Mouse (Mus musculus) kidney, postnatal 10 days (tissue): ENCODE results near the gene Lefty2.
A peak's percentile ranks its signal among the peaks of the same experiment; 100 is the strongest.
"Not testable (repeated sequence)": the region's sequence is repeated elsewhere in the genome, so short reads cannot be mapped to it uniquely, and the experiment has no call there.

Source experiments
- DNase-seq: peaks from one replicate; pipeline ENCODE4 v3.0.0; 2021; ENCODE audit warnings: mixed read lengths

Lefty2 gene

DNA sequence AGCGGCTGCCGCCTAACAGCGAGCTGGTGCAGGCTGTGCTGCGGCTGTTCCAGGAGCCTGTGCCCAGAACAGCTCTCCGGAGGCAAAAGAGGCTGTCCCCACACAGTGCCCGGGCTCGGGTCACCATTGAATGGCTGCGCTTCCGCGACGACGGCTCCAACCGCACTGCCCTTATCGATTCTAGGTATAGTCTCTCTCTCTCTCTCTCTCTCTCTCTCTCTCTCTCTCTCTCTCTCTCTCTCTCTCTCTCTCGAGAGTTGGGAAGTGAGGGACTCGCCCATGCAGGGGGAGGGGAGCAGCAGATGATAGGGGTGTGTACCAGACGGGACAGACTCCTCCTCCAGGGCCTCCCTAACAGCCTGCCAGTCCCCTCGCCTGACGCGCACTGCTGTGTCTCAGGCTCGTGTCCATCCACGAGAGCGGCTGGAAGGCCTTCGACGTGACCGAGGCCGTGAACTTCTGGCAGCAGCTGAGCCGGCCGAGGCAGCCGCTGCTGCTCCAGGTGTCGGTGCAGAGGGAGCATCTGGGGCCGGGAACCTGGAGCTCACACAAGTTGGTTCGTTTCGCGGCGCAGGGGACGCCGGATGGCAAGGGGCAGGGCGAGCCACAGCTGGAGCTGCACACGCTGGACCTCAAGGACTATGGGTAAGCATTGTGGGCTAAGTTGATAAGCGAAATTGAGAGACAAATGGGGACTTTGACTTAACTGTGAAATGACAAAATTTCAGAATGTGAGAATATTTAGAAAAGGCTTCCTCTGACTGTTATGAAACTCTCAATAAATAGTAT is 43.9 kb downstream of the Lefty2 start:
- DNase-seq, result peak; percentile 64

DNA sequence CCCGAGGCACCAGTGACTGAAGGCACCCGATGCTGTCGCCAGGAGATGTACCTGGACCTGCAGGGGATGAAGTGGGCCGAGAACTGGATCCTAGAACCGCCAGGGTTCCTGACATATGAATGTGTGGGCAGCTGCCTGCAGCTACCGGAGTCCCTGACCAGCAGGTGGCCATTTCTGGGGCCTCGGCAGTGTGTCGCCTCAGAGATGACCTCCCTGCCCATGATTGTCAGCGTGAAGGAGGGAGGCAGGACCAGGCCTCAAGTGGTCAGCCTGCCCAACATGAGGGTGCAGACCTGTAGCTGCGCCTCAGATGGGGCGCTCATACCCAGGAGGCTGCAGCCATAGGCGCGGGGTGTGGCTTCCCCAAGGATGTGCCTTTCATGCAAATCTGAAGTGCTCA is 44.7 kb downstream of the Lefty2 start:
- not testable (repeated sequence) for DNase-seq

DNA sequence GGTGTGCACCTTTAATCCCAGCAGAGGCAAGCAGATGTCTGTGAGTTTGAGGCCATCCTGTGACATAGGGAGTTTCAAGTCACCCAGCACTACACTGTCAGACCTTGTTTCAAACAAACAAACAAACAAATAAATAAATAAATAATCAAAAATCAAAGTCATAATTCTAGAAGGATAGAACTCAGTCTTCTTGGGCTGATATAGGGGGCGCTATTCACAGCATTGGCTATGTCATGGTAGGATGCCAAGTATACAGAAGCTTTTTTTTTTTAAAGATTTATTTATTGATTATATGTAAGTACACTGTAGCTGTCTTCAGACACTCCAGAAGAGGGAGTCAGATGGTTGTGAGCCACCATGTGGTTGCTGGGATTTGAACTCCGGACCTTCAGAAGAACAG is 45.9 kb downstream of the Lefty2 start:
- not testable (repeated sequence) for DNase-seq

DNA sequence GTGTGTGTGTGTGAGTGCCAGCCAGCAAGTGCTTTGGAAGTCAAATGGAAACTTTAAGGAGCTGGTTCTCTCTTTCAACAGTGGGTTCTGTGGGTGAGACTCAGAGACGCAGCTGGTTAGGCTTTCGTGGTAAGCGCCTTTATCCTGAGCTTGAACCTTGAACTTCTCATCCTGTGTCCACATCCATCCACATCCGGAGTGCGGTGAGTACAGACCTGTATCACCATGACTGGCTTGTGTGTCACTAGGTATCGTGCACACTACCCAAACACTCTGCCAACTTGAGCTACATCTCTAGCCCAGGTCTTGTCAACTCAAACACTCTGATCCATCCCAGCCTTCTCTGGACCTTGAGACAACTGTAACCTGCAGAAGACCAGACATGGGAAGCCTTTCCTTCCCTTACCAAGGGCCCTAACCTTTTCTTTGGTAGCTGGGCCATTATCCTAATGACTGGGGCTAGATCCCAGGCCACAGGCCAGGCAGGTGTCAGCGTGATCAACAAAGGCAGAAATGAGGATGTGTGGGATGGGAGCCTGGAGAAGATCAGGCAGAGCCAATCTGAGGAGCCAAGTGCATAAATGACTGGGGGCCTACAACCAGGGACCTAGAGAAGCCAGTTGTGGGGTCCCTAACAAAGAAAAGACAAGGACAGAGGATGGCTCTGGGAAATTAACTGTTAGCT is 48.0 kb downstream of the Lefty2 start:
- DNase-seq, result no peak

DNA sequence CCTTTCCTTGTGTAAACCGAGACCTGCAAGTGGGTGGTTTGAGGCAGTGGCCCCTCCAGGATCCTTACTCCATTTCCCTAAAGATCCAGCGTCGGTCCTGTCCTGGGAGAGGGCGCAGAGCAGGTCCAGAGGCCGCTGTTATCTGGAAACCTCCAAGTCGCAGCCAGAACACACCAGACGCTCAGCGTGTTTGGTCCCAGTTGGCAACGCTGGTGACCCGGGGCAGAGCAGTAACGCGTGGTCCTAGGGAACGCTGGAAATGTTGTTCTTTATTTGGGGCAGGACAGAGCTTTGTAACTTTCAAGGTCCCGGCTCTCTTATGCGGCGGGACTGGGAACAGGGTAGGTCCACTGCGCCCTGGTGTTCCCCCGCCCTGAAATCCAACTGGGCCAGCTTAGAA is 48.8 kb downstream of the Lefty2 start:
- no peak for DNase-seq

GRCm38 (mm10) chr1:180942166-180943031 is 49.5 kb downstream of the Lefty2 start, which contains the start of gene Tmem63a:
Gene Tmem63a, plus strand, starts transcription at chr1:180942344.
- DNase-seq, result peak; percentile 89

GRCm38 (mm10) chr1:180943032-180943644 is 50.2 kb downstream of the Lefty2 start:
- DNase-seq, result peak; percentile 25

GRCm38 (mm10) chr1:180943896-180944295 is 51.0 kb downstream of the Lefty2 start:
- no peak for DNase-seq

GRCm38 (mm10) chr1:180944553-180944952 is 51.6 kb downstream of the Lefty2 start:
- peak; percentile 21 for DNase-seq

GRCm38 (mm10) chr1:180945001-180945980 is 52.4 kb downstream of the Lefty2 start:
- DNase-seq, result peak; percentile 71

DNA sequence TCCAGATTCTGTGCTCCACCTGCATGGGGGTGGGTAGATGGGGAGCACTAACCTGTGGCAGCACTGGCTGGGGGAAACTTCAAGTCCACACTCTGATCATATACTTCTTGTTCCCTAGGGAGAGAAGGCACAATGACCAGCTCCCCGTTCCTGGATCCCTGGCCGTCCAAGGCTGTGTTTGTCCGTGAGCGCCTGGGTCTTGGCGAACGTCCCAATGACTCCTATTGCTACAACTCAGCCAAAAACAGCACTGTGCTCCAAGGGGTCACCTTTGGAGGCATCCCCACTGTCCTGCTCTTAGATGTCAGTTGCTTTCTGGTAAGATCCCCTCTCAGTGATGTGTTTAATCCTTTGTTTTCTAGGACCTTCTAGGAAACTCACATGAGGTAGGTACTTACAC is 53.5 kb downstream of the Lefty2 start:
- DNase-seq, result peak; percentile 38
